Mouse (Mus musculus) neural tube, embryonic 14.5 days (tissue): ENCODE measurements at regions not wholly inside any gene's neighbourhood (a gene's known extent, or its start where the extent isn't known, plus 50 kb on each side); places are given as distances from the start of the nearest gene placed in this dataset.

ENCODE experiments used
- ATAC-seq: fragments of 200-750 bp; cut with Nextera tagmentation; 2 replicates; pipeline ENCODE4 v1.8.0; 2017; ENCODE audit warnings: low read depth, mild to moderate bottlenecking, moderate TSS enrichment, moderate library complexity
- H3K27ac ChIP-seq: fragments of 300-500 bp; sonication (generic); 2 replicates; pipeline ENCODE4 v1.5.1; 2014; ENCODE audit warnings: low read depth, mild to moderate bottlenecking, control low read depth, low read length, moderate library complexity, mixed read lengths
- H3K27me3 ChIP-seq: fragments of 300-500 bp; sonication (generic); 2 replicates; pipeline ENCODE4 v1.6.1; 2014; ENCODE audit warnings: low read length; ENCODE audit not compliant: control insufficient read depth, insufficient read depth
- H3K36me3 ChIP-seq: fragments of 300-500 bp; sonication (generic); 2 replicates; pipeline ENCODE4 v1.6.1; 2014; ENCODE audit warnings: low read length, mixed read lengths; ENCODE audit not compliant: control insufficient read depth, insufficient read depth
- H3K4me1 ChIP-seq: fragments of 300-500 bp; sonication (generic); 2 replicates; pipeline ENCODE4 v1.6.1; 2014; ENCODE audit warnings: low read length; ENCODE audit not compliant: control insufficient read depth, insufficient read depth
- H3K4me2 ChIP-seq: fragments of 300-500 bp; sonication (generic); 2 replicates; pipeline ENCODE4 v1.6.1; 2014; ENCODE audit warnings: mild to moderate bottlenecking, low read depth, low read length, control low read depth
- H3K4me3 ChIP-seq: fragments of 300-500 bp; sonication (generic); 2 replicates; pipeline ENCODE4 v1.5.1; 2014; ENCODE audit warnings: low read depth, low read length, control low read depth, mixed read lengths
- H3K9ac ChIP-seq: fragments of 300-500 bp; sonication (generic); replicated peaks from 2 replicates; pipeline ENCODE4 v1.6.1; 2014; ENCODE audit warnings: low read depth, mild to moderate bottlenecking, control low read depth, low read length, mixed read lengths
- H3K9me3 ChIP-seq: fragments of 300-500 bp; sonication (generic); 2 replicates; pipeline ENCODE4 v1.6.1; 2016; ENCODE audit warnings: low read length; ENCODE audit not compliant: control insufficient read depth
- WGBS: fragments of 180-500 bp; shearing (Covaris S2); extraction: QIAGEN DNeasy Blood & Tissue Kit; methylation state at CpG from one replicate; pipeline ENCODE4 v1.1.7; 2014; 5-methylcytosine and 5-hydroxymethylcytosine counted together

GRCm38 (mm10) chr2:170281311-170282008, 133.6 kb upstream of the Zfp217 start:
- WGBS: 78% methylated on average over 6 of the region's 6 CpGs

GRCm38 (mm10) chr2:170280733-170281132, 132.8 kb upstream of the Zfp217 start:
- H3K9me3 ChIP-seq: no peaks in the 10 kb centered on the region
- no peaks in the 10 kb centered on the region for H3K27me3 ChIP-seq
- no peak overlapping the region for H3K4me3 ChIP-seq
- peak; percentile 65; the same call in 1 of the 2 replicates for ATAC-seq
- WGBS: 65% methylated on average over 6 of the region's 6 CpGs
- no peaks in the 10 kb centered on the region for H3K4me1 ChIP-seq
- no peak overlapping the region for H3K9ac ChIP-seq
- no peak overlapping the region for H3K27ac ChIP-seq
- H3K36me3 ChIP-seq: no peaks in the 10 kb centered on the region
- no peak overlapping the region for H3K4me2 ChIP-seq

More at GRCm38 (mm10) chr2:170281311-170282008, 133.6 kb upstream of the Zfp217 start:
- Histone ChIP-seq H3K27ac (no peak overlapping the region), H3K4me2 (no peak overlapping the region), H3K36me3 (no peaks in the 10 kb centered on the region), H3K4me1 (no peaks in the 10 kb centered on the region), H3K27me3 (no peaks in the 10 kb centered on the region), H3K9me3 (no peaks in the 10 kb centered on the region), H3K4me3 (no peak overlapping the region), H3K9ac (no peak overlapping the region)
- no peak for ATAC-seq

DNA sequence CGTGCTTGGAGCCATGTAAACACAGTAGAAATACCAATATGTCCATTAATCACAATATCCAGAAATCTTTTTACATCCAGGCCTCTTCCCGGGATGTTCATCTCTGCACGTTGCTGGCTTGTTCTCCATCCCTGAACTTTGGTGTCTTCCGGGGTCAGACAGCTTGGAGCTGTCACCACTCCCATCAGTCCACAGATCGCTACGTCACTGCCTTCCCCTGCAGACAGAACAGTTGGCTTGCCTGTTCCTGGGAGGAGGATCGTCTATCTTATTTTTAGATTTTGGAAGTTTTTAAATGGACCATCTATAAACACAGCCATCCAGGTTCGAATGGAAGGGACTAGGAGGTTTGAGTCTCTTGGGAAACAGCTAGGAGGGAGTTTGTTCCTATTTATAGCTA, 130.0 kb upstream of the Zfp217 start:
- no peaks in the 10 kb centered on the region for H3K4me1 ChIP-seq
- ATAC-seq: no peak
- no peak overlapping the region for H3K9ac ChIP-seq
- no peaks in the 10 kb centered on the region for H3K36me3 ChIP-seq
- 77% methylated on average over 8 of the region's 8 CpGs for WGBS
- no peak overlapping the region for H3K27ac ChIP-seq
- H3K4me3 ChIP-seq: no peak overlapping the region
- no peaks in the 10 kb centered on the region for H3K9me3 ChIP-seq
- H3K27me3 ChIP-seq: no peaks in the 10 kb centered on the region
- no peak overlapping the region for H3K4me2 ChIP-seq

DNA sequence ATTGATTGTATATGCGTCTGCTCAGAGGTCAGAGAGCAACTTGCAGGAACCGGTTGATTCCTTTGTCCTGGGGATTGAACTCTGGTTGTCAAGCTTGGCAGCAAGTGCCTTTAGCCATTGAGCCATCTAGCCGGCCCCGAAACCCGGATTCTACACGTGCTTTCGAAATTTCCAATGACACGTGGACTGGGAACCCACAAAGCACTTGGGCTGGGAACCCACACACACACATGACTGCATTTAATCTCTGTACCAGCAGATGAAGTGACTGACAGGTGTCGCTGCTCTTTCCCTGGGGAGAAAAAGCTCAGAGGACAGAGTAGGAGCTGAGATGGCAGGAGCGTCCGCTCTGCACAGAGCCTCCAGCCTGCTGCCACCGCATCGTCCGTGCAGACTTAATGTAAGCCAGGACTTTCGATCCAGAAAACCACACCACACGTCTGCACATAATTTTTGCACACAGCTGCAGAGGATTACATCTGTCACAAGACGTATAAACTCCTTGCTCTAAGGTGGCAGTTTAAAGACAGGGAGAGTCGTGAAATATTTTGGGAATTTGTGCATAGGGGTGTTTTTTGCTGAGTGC, 129.4 kb upstream of the Zfp217 start:
- Histone ChIP-seq H3K36me3 (no peaks in the 10 kb centered on the region), H3K4me1 (no peaks in the 10 kb centered on the region), H3K9ac (no peak overlapping the region), H3K9me3 (no peaks in the 10 kb centered on the region), H3K4me3 (no peak overlapping the region), H3K27ac (no peak overlapping the region; the same call in 1 of the 2 replicates), H3K27me3 (no peaks in the 10 kb centered on the region), H3K4me2 (no peak overlapping the region)
- no peak for ATAC-seq
- WGBS: 88% methylated on average over 18 of the region's 18 CpGs

DNA sequence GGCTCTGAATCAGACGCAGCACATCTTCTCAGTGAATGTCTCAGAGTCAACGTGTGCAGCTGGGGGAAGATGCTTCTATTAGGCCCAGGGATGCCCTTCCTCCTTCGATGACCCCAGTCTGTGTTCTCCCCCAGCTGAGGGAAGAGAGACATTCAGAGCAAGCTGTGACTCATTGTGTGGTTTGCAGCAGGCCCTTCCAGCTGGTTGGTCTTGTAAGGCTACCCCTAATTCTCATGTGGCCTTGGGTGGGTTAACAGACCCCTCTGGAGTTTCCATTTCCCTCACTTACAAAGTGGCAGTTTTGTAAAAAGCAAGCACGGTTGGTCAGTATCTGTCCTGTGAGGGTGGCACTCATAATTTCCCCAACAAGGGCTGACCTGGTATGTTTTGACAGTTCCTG, 127.8 kb upstream of the Zfp217 start:
- Histone ChIP-seq H3K9me3 (no peaks in the 10 kb centered on the region), H3K4me1 (no peaks in the 10 kb centered on the region), H3K36me3 (no peaks in the 10 kb centered on the region), H3K4me2 (no peak overlapping the region), H3K27me3 (no peaks in the 10 kb centered on the region), H3K27ac (no peak overlapping the region), H3K9ac (no peak overlapping the region), H3K4me3 (no peak overlapping the region)
- 75% methylated on average over 4 of the region's 4 CpGs for WGBS
- ATAC-seq: no peak

DNA sequence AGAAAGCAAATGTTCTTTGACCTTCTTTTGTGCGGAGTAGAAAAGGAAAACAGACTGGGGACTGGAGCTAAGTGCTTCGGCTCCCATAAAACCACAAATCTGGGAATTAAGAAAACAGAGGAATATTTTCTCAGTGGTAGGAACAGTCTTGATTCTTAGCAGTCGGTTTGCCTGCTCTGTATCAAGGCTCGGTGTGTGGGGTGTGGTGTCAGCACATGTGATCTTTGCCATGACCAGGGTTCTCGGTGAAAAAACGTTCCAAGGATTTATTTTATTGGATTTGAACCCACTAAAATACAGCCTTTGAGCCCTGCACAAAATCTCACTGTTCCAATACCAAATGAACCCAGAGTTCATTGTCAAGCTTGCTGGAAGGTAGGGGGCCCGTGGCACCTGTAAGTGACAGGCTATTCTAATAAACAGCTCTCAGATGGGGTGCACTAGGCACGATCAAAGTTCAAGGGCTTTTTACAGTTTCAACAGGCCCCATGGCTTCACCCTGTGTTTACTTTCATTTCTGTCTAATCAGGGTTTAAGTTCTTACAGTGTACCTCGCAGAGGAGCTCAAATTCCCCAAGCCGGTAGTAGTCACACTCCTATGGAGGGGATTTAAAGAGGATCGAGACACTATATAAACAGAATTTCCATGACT, 122.1 kb upstream of the Zfp217 start:
- no peak overlapping the region for H3K9ac ChIP-seq

DNA sequence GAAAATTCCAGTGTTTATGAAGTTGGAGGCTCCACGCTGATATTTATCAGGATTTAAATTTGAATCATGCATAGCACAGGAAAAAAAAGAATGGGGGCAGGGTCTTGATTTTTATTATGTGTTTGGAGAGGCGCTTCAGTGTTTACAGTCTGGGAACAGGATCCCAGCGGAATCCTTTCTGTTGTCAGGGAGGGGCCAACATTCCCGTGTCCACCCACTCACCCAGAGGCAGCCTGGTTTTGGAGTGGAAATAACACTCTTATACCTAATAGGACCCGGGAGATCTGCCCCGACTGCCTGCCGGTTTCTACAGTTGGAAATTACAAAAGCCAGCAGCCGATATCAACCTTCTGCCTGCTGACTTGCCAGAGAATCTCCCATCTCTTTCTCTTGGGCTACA, 120.2 kb upstream of the Zfp217 start:
- no peak overlapping the region for H3K4me3 ChIP-seq
- ATAC-seq: no peak
- H3K27ac ChIP-seq: no peak overlapping the region
- no peaks in the 10 kb centered on the region for H3K9me3 ChIP-seq
- H3K4me2 ChIP-seq: no peak overlapping the region
- WGBS: 44% methylated on average over 8 of the region's 8 CpGs
- H3K27me3 ChIP-seq: no peaks in the 10 kb centered on the region
- H3K36me3 ChIP-seq: no peaks in the 10 kb centered on the region
- H3K9ac ChIP-seq: no peak overlapping the region
- 0 out of 2 replicates have a peak, but pooled peaks cover 8% of the 10 kb centered on the region for H3K4me1 ChIP-seq

More for the DNA sequence above, 122.1 kb upstream of the Zfp217 start:
- H3K27me3 ChIP-seq: no peaks in the 10 kb centered on the region
- no peak overlapping the region for H3K4me3 ChIP-seq
- ATAC-seq: no peak
- 80% methylated on average over 11 of the region's 11 CpGs for WGBS
- H3K4me1 ChIP-seq: 0 out of 2 replicates have a peak, but pooled peaks cover 8% of the 10 kb centered on the region
- no peaks in the 10 kb centered on the region for H3K36me3 ChIP-seq
- no peaks in the 10 kb centered on the region for H3K9me3 ChIP-seq
- no peak overlapping the region for H3K4me2 ChIP-seq
- no peak overlapping the region for H3K27ac ChIP-seq

DNA sequence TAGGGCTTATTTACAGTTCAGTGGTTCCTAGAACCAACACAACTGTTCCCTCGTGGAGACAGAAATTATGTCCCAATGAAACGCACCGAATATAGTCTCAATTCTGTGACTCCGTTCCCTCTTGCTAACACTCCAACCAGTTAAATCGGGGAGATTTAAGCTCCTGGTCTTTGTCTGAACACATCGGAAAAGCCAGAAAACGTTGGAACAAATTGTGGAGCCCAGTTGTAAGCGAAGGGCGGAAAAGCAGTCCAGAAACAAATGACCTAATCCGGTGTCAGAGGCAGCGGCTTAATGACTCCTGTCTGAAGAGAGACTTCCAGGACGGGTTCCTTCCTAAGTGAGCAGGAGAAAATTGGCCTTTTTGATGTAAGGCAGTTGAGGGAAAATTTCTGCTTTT, 119.2 kb upstream of the Zfp217 start:
- Histone ChIP-seq H3K9me3 (no peaks in the 10 kb centered on the region), H3K36me3 (no peaks in the 10 kb centered on the region), H3K4me2 (peak overlapping the region; percentile 37), H3K9ac (no peak overlapping the region), H3K4me3 (peak overlapping the region; percentile 14; the same call in 1 of the 2 replicates), H3K4me1 (0 out of 2 replicates have a peak, but pooled peaks cover 8% of the 10 kb centered on the region), H3K27me3 (no peaks in the 10 kb centered on the region), H3K27ac (no peak overlapping the region; the same call in 1 of the 2 replicates)
- WGBS: 11% methylated on average over 12 of the region's 12 CpGs
- ATAC-seq: no peak
